Mouse (Mus musculus) midbrain, postnatal 0 days (tissue): ENCODE results near the gene Eno1. TPM values are rescaled to one million over a fixed set of nuclear protein-coding genes. Genes with fewer than 3 reads are reported as not detected.

Experiments
- ATAC-seq: fragments of 200-750 bp; cut with Nextera tagmentation; 2 replicates; pipeline ENCODE4 v1.8.0; 2017; ENCODE audit warnings: moderate number of reproducible peaks, mild to moderate bottlenecking, moderate TSS enrichment, moderate library complexity; ENCODE audit not compliant: low FRiP score
- DNase-seq: peaks from one replicate; pipeline ENCODE4 v3.0.0-alpha.2; 2015; ENCODE audit warnings: low spot score
- H3K27ac ChIP-seq: fragments of 300-500 bp; sonication (generic); 2 replicates; pipeline ENCODE4 v1.5.1; 2014; ENCODE audit warnings: low read depth, mild to moderate bottlenecking, low read length, mixed read lengths
- H3K27me3 ChIP-seq: fragments of 300-500 bp; sonication (generic); 2 replicates; pipeline ENCODE4 v1.6.1; 2014; ENCODE audit warnings: low read length, control low read depth, mixed read lengths; ENCODE audit not compliant: insufficient read depth
- H3K36me3 ChIP-seq: fragments of 300-500 bp; sonication (generic); 2 replicates; pipeline ENCODE4 v1.6.1; 2014; ENCODE audit warnings: low read length, control low read depth, mixed read lengths; ENCODE audit not compliant: insufficient read depth
- H3K4me1 ChIP-seq: fragments of 300-500 bp; sonication (generic); 2 replicates; pipeline ENCODE4 v1.6.1; 2014; ENCODE audit warnings: mild to moderate bottlenecking, control low read depth, antibody characterized with exemption, low read length, mixed read lengths; ENCODE audit not compliant: insufficient read depth
- H3K4me2 ChIP-seq: fragments of 300-500 bp; sonication (generic); 2 replicates; pipeline ENCODE4 v1.6.1; 2014; ENCODE audit warnings: low read depth, mild to moderate bottlenecking, low read length, mixed read lengths; ENCODE audit not compliant: poor library complexity, severe bottlenecking
- H3K4me3 ChIP-seq: fragments of 300-500 bp; sonication (generic); 2 replicates; pipeline ENCODE4 v1.5.1; 2014; ENCODE audit warnings: low read depth, mild to moderate bottlenecking, low read length, moderate library complexity
- H3K9ac ChIP-seq: fragments of 300-500 bp; sonication (generic); replicated peaks from 2 replicates; pipeline ENCODE4 v1.6.1; 2014; ENCODE audit warnings: mild to moderate bottlenecking, low read length, moderate library complexity, mixed read lengths; ENCODE audit not compliant: poor library complexity, severe bottlenecking
- H3K9me3 ChIP-seq: fragments of 300-500 bp; sonication (generic); 2 replicates; pipeline ENCODE4 v1.6.1; 2016; ENCODE audit warnings: low read length, control low read depth
- CTCF ChIP-seq: IDR thresholded peaks from 2 replicates; pipeline ENCODE4 v1.5.1; 2016; ENCODE audit warnings: antibody characterized with exemption, mild to moderate bottlenecking
- WGBS: fragments of 180-500 bp; shearing (Covaris S2); extraction: QIAGEN DNeasy Blood & Tissue Kit; methylation state at CpG from one replicate; pipeline ENCODE4 v1.1.7; 2014; 5-methylcytosine and 5-hydroxymethylcytosine counted together
- polyA plus RNA-seq: library from polyadenylated mRNA; unstranded; fragments of >200 nt; fragmentation: Nextera tagmentation; extraction: Ambion mirVana; gene quantifications from 2 replicates; pipeline ENCODE4 v1.2.1, GENCODE M21; 2015
- total RNA-seq: library from RNA; depleted of rRNA; stranded (reverse); fragments of >200 nt; gene quantifications from 2 replicates; pipeline ENCODE4 v1.2.3, GENCODE M21; 2014

Eno1 gene
- total and polyA plus RNA-seq, 2 experiments from 2014 or later, result 440 to 1,069 TPM

DNA sequence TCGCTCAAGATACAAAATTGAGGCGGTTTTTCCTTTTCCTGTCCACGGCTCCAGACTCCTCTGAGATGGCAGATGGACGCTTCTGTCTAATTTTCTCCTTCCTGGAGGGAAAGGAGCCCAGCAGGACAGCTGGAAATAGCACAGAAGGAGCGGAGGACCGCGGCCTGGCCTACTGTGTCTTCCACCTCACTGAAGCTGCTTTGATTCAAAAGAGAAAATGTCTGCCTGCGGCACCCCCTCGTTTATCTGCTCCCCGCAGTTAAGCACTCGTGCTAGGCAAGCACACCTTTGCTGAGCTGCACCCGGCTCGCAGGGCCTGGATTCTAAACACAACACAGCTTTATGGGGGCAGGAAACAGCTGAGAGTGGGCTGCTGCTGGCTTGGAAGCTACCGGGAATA lies 21.9 kb downstream of the Eno1 start:
- Histone ChIP-seq H3K4me1 (peaks cover 7% of the 10 kb centered on the region; the same call in 1 of the 2 replicates), H3K4me3 (no peak overlapping the region), H3K9ac (no peak overlapping the region; the same call in 1 of the 2 replicates), H3K27ac (peak overlapping the region; percentile 51; the same call in 1 of the 2 replicates), H3K27me3 (no peaks in the 10 kb centered on the region), H3K9me3 (no peaks in the 10 kb centered on the region), H3K36me3 (no peaks in the 10 kb centered on the region), H3K4me2 (no peak overlapping the region)
- no peak for TF ChIP-seq CTCF
- DNase-seq (peak; percentile 54), ATAC-seq (no peak)
- WGBS, result 49% methylated on average over 14 of the region's 14 CpGs

- ATAC-seq, result no peak
- Histone ChIP-seq H3K27ac (no peak overlapping the region), H3K9me3 (no peaks in the 10 kb centered on the region), H3K36me3 (no peaks in the 10 kb centered on the region), H3K4me3 (no peak overlapping the region), H3K4me1 (peaks cover 7% of the 10 kb centered on the region; the same call in 1 of the 2 replicates), H3K4me2 (no peak overlapping the region), H3K27me3 (no peaks in the 10 kb centered on the region), H3K9ac (no peak overlapping the region)
- no peak for TF ChIP-seq CTCF
- DNase-seq, result no peak
- 94% methylated on average over 7 of the region's 7 CpGs for WGBS
Measured at GRCm38 (mm10) chr4:150259577-150259976, 23.1 kb downstream of the Eno1 start.

GRCm38 (mm10) chr4:150260111-150260510 lies 23.6 kb downstream of the Eno1 start:
- Histone ChIP-seq H3K27ac (no peak overlapping the region), H3K4me3 (no peak overlapping the region), H3K27me3 (no peaks in the 10 kb centered on the region), H3K36me3 (no peaks in the 10 kb centered on the region), H3K9me3 (no peaks in the 10 kb centered on the region), H3K4me1 (peaks cover 7% of the 10 kb centered on the region; the same call in 1 of the 2 replicates), H3K9ac (no peak overlapping the region), H3K4me2 (no peak overlapping the region)
- WGBS, result 33% methylated on average over 7 of the region's 7 CpGs
- DNase-seq (no peak), ATAC-seq (no peak)
- TF ChIP-seq CTCF, result no peak

- Histone ChIP-seq H3K9me3 (no peaks in the 10 kb centered on the region), H3K9ac (no peak overlapping the region), H3K27me3 (no peaks in the 10 kb centered on the region), H3K4me2 (no peak overlapping the region), H3K4me3 (no peak overlapping the region), H3K27ac (no peak overlapping the region), H3K4me1 (peaks cover 7% of the 10 kb centered on the region; the same call in 1 of the 2 replicates), H3K36me3 (no peaks in the 10 kb centered on the region)
- peak; percentile 60 for DNase-seq
- TF ChIP-seq CTCF, result peak; percentile 67
- WGBS, result 29% methylated on average over 6 of the region's 6 CpGs
- ATAC-seq, result no peak
Measured at GRCm38 (mm10) chr4:150260745-150261144, 24.2 kb downstream of the Eno1 start.

GRCm38 (mm10) chr4:150262301-150262700 lies 25.8 kb downstream of the Eno1 start:
- Histone ChIP-seq H3K4me3 (no peak overlapping the region), H3K4me2 (no peak overlapping the region), H3K4me1 (peaks cover 7% of the 10 kb centered on the region; the same call in 1 of the 2 replicates), H3K9me3 (no peaks in the 10 kb centered on the region), H3K36me3 (no peaks in the 10 kb centered on the region), H3K9ac (no peak overlapping the region), H3K27me3 (no peaks in the 10 kb centered on the region), H3K27ac (no peak overlapping the region)
- no peak for ATAC-seq
- WGBS, result 77% methylated on average over 8 of the region's 8 CpGs
- no peak for TF ChIP-seq CTCF
- no peak for DNase-seq

- Histone ChIP-seq H3K36me3 (no peaks in the 10 kb centered on the region), H3K27me3 (no peaks in the 10 kb centered on the region), H3K27ac (no peak overlapping the region), H3K4me2 (no peak overlapping the region), H3K9ac (no peak overlapping the region), H3K4me1 (no peaks in the 10 kb centered on the region), H3K4me3 (no peak overlapping the region), H3K9me3 (no peaks in the 10 kb centered on the region)
- WGBS, result 49% methylated on average over 7 of the region's 7 CpGs
- no peak for DNase-seq
- peak; percentile 59 for TF ChIP-seq CTCF
- no peak for ATAC-seq
Measured at GRCm38 (mm10) chr4:150264903-150265302, 28.4 kb downstream of the Eno1 start.
